Mouse (Mus musculus): ENCODE results near the gene Omt2b. TPM values are rescaled to one million over a fixed set of nuclear protein-coding genes. Genes with fewer than 3 reads are reported as not detected.
"Not testable (repeated sequence)": the region's sequence is repeated elsewhere in the genome, so short reads cannot be mapped to it uniquely, and the experiment has no call there.

Gene Omt2b
- polyA plus RNA-seq, 1 experiment from 2014 or later: not detected

- not testable (repeated sequence) for H3K9ac ChIP-seq (ENCODE audit: low read length); H3K27me3 ChIP-seq (ENCODE audit: control insufficient read depth, insufficient read depth, low read length); H3K4me2 ChIP-seq; H3K9me3 ChIP-seq (ENCODE audit: control insufficient read depth, low read length); H3K4me1 ChIP-seq (ENCODE audit: control insufficient read depth, insufficient read depth, low read length); ATAC-seq (ENCODE audit: low FRiP score); H3K4me3 ChIP-seq (ENCODE audit: low read depth, low read length); DNase-seq (ENCODE audit: low spot score, missing footprints); H3K27ac ChIP-seq (ENCODE audit: low read depth, low read length); H3K36me3 ChIP-seq (ENCODE audit: control insufficient read depth, insufficient read depth, low read length)
- WGBS: 74% methylated on average over 6 of the region's 6 CpGs
Measured at GRCm38 (mm10) chr9:78348206-78349004, 21.0 kb downstream of the Omt2b start.

GRCm38 (mm10) chr9:78349141-78349540 lies 21.8 kb downstream of the Omt2b start:
- not testable (repeated sequence) for H3K4me2 ChIP-seq; H3K4me1 ChIP-seq (ENCODE audit: control insufficient read depth, insufficient read depth, low read length); H3K9me3 ChIP-seq (ENCODE audit: control insufficient read depth, low read length); H3K4me3 ChIP-seq (ENCODE audit: low read depth, low read length); H3K27me3 ChIP-seq (ENCODE audit: control insufficient read depth, insufficient read depth, low read length); DNase-seq (ENCODE audit: low spot score, missing footprints); H3K27ac ChIP-seq (ENCODE audit: low read depth, low read length); H3K36me3 ChIP-seq (ENCODE audit: control insufficient read depth, insufficient read depth, low read length); ATAC-seq (ENCODE audit: low FRiP score); H3K9ac ChIP-seq (ENCODE audit: low read length)
- 82% methylated on average over 3 of the region's 3 CpGs for WGBS

- not testable (repeated sequence) for H3K36me3 ChIP-seq (ENCODE audit: control insufficient read depth, insufficient read depth, low read length); ATAC-seq (ENCODE audit: low FRiP score); H3K4me1 ChIP-seq (ENCODE audit: control insufficient read depth, insufficient read depth, low read length); H3K27ac ChIP-seq (ENCODE audit: low read depth, low read length); H3K4me2 ChIP-seq; H3K9me3 ChIP-seq (ENCODE audit: control insufficient read depth, low read length); H3K4me3 ChIP-seq (ENCODE audit: low read depth, low read length); H3K9ac ChIP-seq (ENCODE audit: low read length); DNase-seq (ENCODE audit: low spot score, missing footprints); H3K27me3 ChIP-seq (ENCODE audit: control insufficient read depth, insufficient read depth, low read length)
Measured at GRCm38 (mm10) chr9:78350007-78350406, 22.6 kb downstream of the Omt2b start.

GRCm38 (mm10) chr9:78351504-78352220 lies 24.3 kb downstream of the Omt2b start:
- H3K9me3 ChIP-seq (ENCODE audit: control insufficient read depth, low read length): no peaks in the 10 kb centered on the region
- no peak for ATAC-seq (ENCODE audit: low FRiP score)
- no peak overlapping the region for H3K9ac ChIP-seq (ENCODE audit: low read length)
- no peak overlapping the region for H3K27ac ChIP-seq (ENCODE audit: low read depth, low read length)
- H3K36me3 ChIP-seq (ENCODE audit: control insufficient read depth, insufficient read depth, low read length): no peaks in the 10 kb centered on the region
- no peak overlapping the region for H3K4me3 ChIP-seq (ENCODE audit: low read depth, low read length)
- WGBS: 85% methylated on average over 6 of the region's 6 CpGs
- H3K4me2 ChIP-seq: no peak overlapping the region
- H3K4me1 ChIP-seq (ENCODE audit: control insufficient read depth, insufficient read depth, low read length): no peaks in the 10 kb centered on the region
- no peaks in the 10 kb centered on the region for H3K27me3 ChIP-seq (ENCODE audit: control insufficient read depth, insufficient read depth, low read length)
- DNase-seq (ENCODE audit: low spot score, missing footprints): no peak

GRCm38 (mm10) chr9:78354665-78355578 lies 27.5 kb downstream of the Omt2b start:
- no peaks in the 10 kb centered on the region for H3K9me3 ChIP-seq (ENCODE audit: control insufficient read depth, low read length)
- H3K4me2 ChIP-seq: no peak overlapping the region
- H3K4me1 ChIP-seq (ENCODE audit: control insufficient read depth, insufficient read depth, low read length): no peaks in the 10 kb centered on the region
- WGBS: 86% methylated on average over 11 of the region's 11 CpGs
- H3K27ac ChIP-seq (ENCODE audit: low read depth, low read length): no peak overlapping the region
- H3K36me3 ChIP-seq (ENCODE audit: control insufficient read depth, insufficient read depth, low read length): no peaks in the 10 kb centered on the region
- no peak overlapping the region for H3K4me3 ChIP-seq (ENCODE audit: low read depth, low read length)
- no peaks in the 10 kb centered on the region for H3K27me3 ChIP-seq (ENCODE audit: control insufficient read depth, insufficient read depth, low read length)
- H3K9ac ChIP-seq (ENCODE audit: low read length): no peak overlapping the region
- ATAC-seq (ENCODE audit: low FRiP score): no peak
- no peak for DNase-seq (ENCODE audit: low spot score, missing footprints)

- ATAC-seq (ENCODE audit: low FRiP score): no peak
- no peaks in the 10 kb centered on the region for H3K9me3 ChIP-seq (ENCODE audit: control insufficient read depth, low read length)
- H3K27me3 ChIP-seq (ENCODE audit: control insufficient read depth, insufficient read depth, low read length): no peaks in the 10 kb centered on the region
- no peak within 1 kb of the TSS for H3K9ac ChIP-seq (ENCODE audit: low read length)
- H3K4me1 ChIP-seq (ENCODE audit: control insufficient read depth, insufficient read depth, low read length): no peaks in the 10 kb centered on the region
- H3K27ac ChIP-seq (ENCODE audit: low read depth, low read length): no peak within 1 kb of the TSS
- WGBS: 90% methylated on average over 8 of the region's 8 CpGs
- H3K36me3 ChIP-seq (ENCODE audit: control insufficient read depth, insufficient read depth, low read length): no peaks in the 10 kb centered on the region
- no peak for DNase-seq (ENCODE audit: low spot score, missing footprints)
- H3K4me3 ChIP-seq (ENCODE audit: low read depth, low read length): no peak within 1 kb of the TSS
- no peak within 1 kb of the TSS for H3K4me2 ChIP-seq
Measured at GRCm38 (mm10) chr9:78355611-78356010, 28.2 kb downstream of the Omt2b start, which contains the start of gene Gsta2. TSS of gene Gsta2 (minus strand) at chr9:78355788.

GRCm38 (mm10) chr9:78358053-78358452 lies 30.7 kb downstream of the Omt2b start:
- DNase-seq (ENCODE audit: low spot score, missing footprints) (peak; percentile 89), ATAC-seq (ENCODE audit: low FRiP score) (peak; percentile 59)
- no peak overlapping the region for H3K4me2 ChIP-seq
- H3K27ac ChIP-seq (ENCODE audit: low read depth, low read length): no peak overlapping the region
- no peaks in the 10 kb centered on the region for H3K4me1 ChIP-seq (ENCODE audit: control insufficient read depth, insufficient read depth, low read length)
- H3K27me3 ChIP-seq (ENCODE audit: control insufficient read depth, insufficient read depth, low read length): no peaks in the 10 kb centered on the region
- H3K36me3 ChIP-seq (ENCODE audit: control insufficient read depth, insufficient read depth, low read length): no peaks in the 10 kb centered on the region
- H3K4me3 ChIP-seq (ENCODE audit: low read depth, low read length): no peak overlapping the region
- H3K9ac ChIP-seq (ENCODE audit: low read length): no peak overlapping the region
- H3K9me3 ChIP-seq (ENCODE audit: control insufficient read depth, low read length): no peaks in the 10 kb centered on the region
- WGBS: 10% methylated on average over 9 of the region's 9 CpGs

GRCm38 (mm10) chr9:78359750-78360483 lies 32.5 kb downstream of the Omt2b start:
- no peaks in the 10 kb centered on the region for H3K36me3 ChIP-seq (ENCODE audit: control insufficient read depth, insufficient read depth, low read length)
- H3K27me3 ChIP-seq (ENCODE audit: control insufficient read depth, insufficient read depth, low read length): no peaks in the 10 kb centered on the region
- H3K9ac ChIP-seq (ENCODE audit: low read length): no peak overlapping the region
- DNase-seq (ENCODE audit: low spot score, missing footprints): no peak
- no peak overlapping the region for H3K4me2 ChIP-seq
- 81% methylated on average over 6 of the region's 6 CpGs for WGBS
- H3K4me3 ChIP-seq (ENCODE audit: low read depth, low read length): no peak overlapping the region
- H3K9me3 ChIP-seq (ENCODE audit: control insufficient read depth, low read length): no peaks in the 10 kb centered on the region
- ATAC-seq (ENCODE audit: low FRiP score): no peak
- no peak overlapping the region for H3K27ac ChIP-seq (ENCODE audit: low read depth, low read length)
- H3K4me1 ChIP-seq (ENCODE audit: control insufficient read depth, insufficient read depth, low read length): no peaks in the 10 kb centered on the region
